ENCODE assay signal across 21 mouse cellular contexts in the genomic region with DNA sequence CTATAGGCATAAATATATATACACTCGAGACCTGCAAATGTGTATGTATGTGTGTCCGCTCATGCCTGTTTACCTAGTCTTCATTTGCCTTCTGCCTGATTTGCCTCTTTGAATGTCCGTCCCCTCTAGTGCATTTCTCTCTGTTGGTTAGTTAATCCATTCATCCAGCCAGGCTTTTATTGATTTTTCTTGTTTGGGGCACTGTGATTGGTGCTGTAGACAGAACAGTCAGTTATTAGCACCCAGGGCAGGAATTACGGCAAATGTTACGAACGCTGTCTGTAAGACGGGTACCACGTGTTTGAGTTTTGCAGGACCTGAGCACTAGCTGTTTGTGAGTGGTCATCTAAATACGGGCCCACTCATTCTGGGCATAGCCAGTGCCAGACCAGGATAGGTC. TPM values are rescaled to one million over a fixed set of nuclear protein-coding genes. Genes with fewer than 3 reads are reported as not detected.
DNase-seq lines count a peak whose midpoint lies in the region; ATAC-seq and TF ChIP-seq lines count a peak whose summit lies in the region.
"Had no signal": no experiment of that assay in that cellular context is flagged by ENCODE, and none has a peak within 500 bp of the region (broad histone marks: within the 10 kb centered on the region; RNA-seq: fewer than 3 reads in every experiment).

No protein-coding gene starts in this region.

- 0 out of 2 replicates have a peak, but pooled peaks have one; percentile 11 for ATAC-seq in hindbrain, embryonic 12.5 days (ENCODE audit: low FRiP score)
- no peak for ATAC-seq in hindbrain, postnatal 0 days
- ATAC-seq in megakaryocyte, adult 5-6 weeks (ENCODE audit: poor library complexity, severe bottlenecking), result no peak
- ATAC-seq in stomach, embryonic 14.5 days (ENCODE audit: insufficient number of reproducible peaks, insufficient read depth, low FRiP score, low read depth), result 0 out of 2 replicates have a peak, but pooled peaks have one; percentile 26
- no peak for ATAC-seq in stomach, postnatal 0 days (ENCODE audit: low FRiP score, low TSS enrichment)
- ATAC-seq: forebrain, postnatal 0 days had no signal

- no peak overlapping the region for H3K27ac ChIP-seq in hindbrain, embryonic 12.5 days
- no peak overlapping the region for H3K27ac ChIP-seq in hindbrain, postnatal 0 days
- no peak overlapping the region for H3K27ac ChIP-seq in stomach, embryonic 14.5 days (ENCODE audit: low read length)
- no peak overlapping the region for H3K27ac ChIP-seq in stomach, postnatal 0 days (replicated peaks)
- H3K27ac ChIP-seq: embryonic facial prominence, embryonic 12.5 days; heart, embryonic 15.5 days; kidney, postnatal 0 days had no signal

- WGBS in hindbrain, embryonic 12.5 days, result 85% methylated on average over 9 of the region's 9 CpGs
- WGBS in hindbrain, postnatal 0 days, result 78% methylated on average over 9 of the region's 9 CpGs
- 81% methylated on average over 9 of the region's 9 CpGs for WGBS in stomach, embryonic 14.5 days
- WGBS in stomach, postnatal 0 days, result 79% methylated on average over 9 of the region's 9 CpGs

- DNase-seq in hindbrain, postnatal 0 days (ENCODE audit: low spot score), result no peak
- no peak for DNase-seq in stomach, postnatal 0 days (ENCODE audit: low spot score)
- DNase-seq in lung, postnatal 36 days, result no peak
- DNase-seq: adrenal gland, postnatal 14 days; cerebellum, adult 9-11 months; forebrain, postnatal 0 days; gastrocnemius, postnatal 36 days; heart, postnatal 4 days; kidney, adult 11 months; layer of hippocampus, postnatal 36 days; thymus, adult 18-20 months; thymus, postnatal 4 days had no signal

- no peak for TF ChIP-seq EP300 in stomach, postnatal 0 days (optimal IDR thresholded peaks at IDR 0.05)

- no peak overlapping the region for H3K4me2 ChIP-seq in hindbrain, embryonic 12.5 days (replicated peaks)
- H3K4me2 ChIP-seq in hindbrain, postnatal 0 days (ENCODE audit: low read depth, low read length), result no peak overlapping the region
- H3K4me2 ChIP-seq in stomach, embryonic 14.5 days (replicated peaks; ENCODE audit: low read depth, low read length), result no peak overlapping the region
- no peak overlapping the region for H3K4me2 ChIP-seq in stomach, postnatal 0 days (replicated peaks; ENCODE audit: low read depth)
- H3K4me2 ChIP-seq: embryonic facial prominence, embryonic 12.5 days; heart, embryonic 15.5 days had no signal

- H3K27me3 ChIP-seq in hindbrain, embryonic 12.5 days, result no peaks in the 10 kb centered on the region
- H3K27me3 ChIP-seq in hindbrain, postnatal 0 days (ENCODE audit: insufficient read depth, low read length), result no peaks in the 10 kb centered on the region
- no peaks in the 10 kb centered on the region for H3K27me3 ChIP-seq in megakaryocyte, embryonic 14.5 days (replicated peaks)
- H3K27me3 ChIP-seq in stomach, embryonic 14.5 days (ENCODE audit: control insufficient read depth, insufficient read depth, low read length), result no peaks in the 10 kb centered on the region
- H3K27me3 ChIP-seq in stomach, postnatal 0 days (ENCODE audit: control insufficient read depth, insufficient read depth, low read length), result no peaks in the 10 kb centered on the region
- H3K27me3 ChIP-seq: CH12.LX; embryonic facial prominence, embryonic 12.5 days; heart, embryonic 15.5 days had no signal

- H3K9ac ChIP-seq in hindbrain, embryonic 12.5 days, result no peak overlapping the region
- no peak overlapping the region for H3K9ac ChIP-seq in hindbrain, postnatal 0 days (replicated peaks; ENCODE audit: low read length)
- no peak overlapping the region for H3K9ac ChIP-seq in stomach, embryonic 14.5 days (replicated peaks; ENCODE audit: low read depth, low read length)
- H3K9ac ChIP-seq in stomach, postnatal 0 days (ENCODE audit: low read length), result no peak overlapping the region
- H3K9ac ChIP-seq: embryonic facial prominence, embryonic 12.5 days; forebrain, postnatal 0 days; heart, embryonic 15.5 days had no signal

- no peak for TF ChIP-seq CTCF in hindbrain, postnatal 0 days (IDR thresholded peaks at IDR 0.05; ENCODE audit: low read depth)
- TF ChIP-seq CTCF in stomach, postnatal 0 days (IDR thresholded peaks at IDR 0.05; ENCODE audit: low read depth), result no peak

- no peaks in the 10 kb centered on the region for H3K9me3 ChIP-seq in hindbrain, embryonic 12.5 days (replicated peaks)
- no peaks in the 10 kb centered on the region for H3K9me3 ChIP-seq in hindbrain, postnatal 0 days (ENCODE audit: low read length)
- no peaks in the 10 kb centered on the region for H3K9me3 ChIP-seq in megakaryocyte, embryonic 14.5 days
- H3K9me3 ChIP-seq in stomach, embryonic 14.5 days (ENCODE audit: control insufficient read depth, low read depth, low read length), result no peaks in the 10 kb centered on the region
- no peaks in the 10 kb centered on the region for H3K9me3 ChIP-seq in stomach, postnatal 0 days (ENCODE audit: control insufficient read depth, low read length)
- H3K9me3 ChIP-seq: embryonic facial prominence, embryonic 12.5 days; heart, embryonic 15.5 days had no signal

- no peaks in the 10 kb centered on the region for H3K36me3 ChIP-seq in hindbrain, embryonic 12.5 days
- no peaks in the 10 kb centered on the region for H3K36me3 ChIP-seq in hindbrain, postnatal 0 days (ENCODE audit: insufficient read depth, low read length)
- H3K36me3 ChIP-seq in megakaryocyte, embryonic 14.5 days (replicated peaks; ENCODE audit: low read length), result peaks cover 82% of the 10 kb centered on the region
- no peaks in the 10 kb centered on the region for H3K36me3 ChIP-seq in stomach, embryonic 14.5 days (ENCODE audit: control insufficient read depth, insufficient read depth, low read length)
- H3K36me3 ChIP-seq in stomach, postnatal 0 days (ENCODE audit: control insufficient read depth, insufficient read depth, low read length), result no peaks in the 10 kb centered on the region
- H3K36me3 ChIP-seq: embryonic facial prominence, embryonic 12.5 days; heart, embryonic 15.5 days had no signal

- no peak overlapping the region for H3K4me3 ChIP-seq in hindbrain, embryonic 12.5 days
- no peak overlapping the region for H3K4me3 ChIP-seq in hindbrain, postnatal 0 days (ENCODE audit: low read length)
- H3K4me3 ChIP-seq in megakaryocyte, embryonic 14.5 days (replicated peaks), result peak overlapping the region; percentile 79
- no peak overlapping the region for H3K4me3 ChIP-seq in stomach, embryonic 14.5 days (ENCODE audit: low read depth, low read length)
- no peak overlapping the region for H3K4me3 ChIP-seq in stomach, postnatal 0 days (ENCODE audit: low read depth, low read length)
- H3K4me3 ChIP-seq: embryonic facial prominence, embryonic 12.5 days; erythroblast, embryonic 14.5 days; heart, embryonic 15.5 days had no signal

- H3K4me1 ChIP-seq in hindbrain, embryonic 12.5 days, result peaks cover 45% of the 10 kb centered on the region
- no peaks in the 10 kb centered on the region for H3K4me1 ChIP-seq in hindbrain, postnatal 0 days (ENCODE audit: insufficient read depth, low read length)
- H3K4me1 ChIP-seq in megakaryocyte, embryonic 14.5 days, result peaks cover 100% of the 10 kb centered on the region
- H3K4me1 ChIP-seq in stomach, embryonic 14.5 days (ENCODE audit: control insufficient read depth, insufficient read depth, low read length), result peaks cover 23% of the 10 kb centered on the region
- H3K4me1 ChIP-seq in stomach, postnatal 0 days (replicated peaks; ENCODE audit: control insufficient read depth, insufficient read depth), result peaks cover 11% of the 10 kb centered on the region

RNA-seq across cellular contexts. Expression of a gene that starts 40.8 kb away (rescaled TPM):
- polyA plus RNA-seq in hindbrain, embryonic 12.5 days (2016; fragmentation: Nextera tagmentation; extraction: Ambion mirVana), result 53.8 and 54.4 TPM in 2 replicates
- 65.1 and 65.6 TPM in 2 replicates for total RNA-seq in hindbrain, postnatal 0 days (2014; rRNA removed)
- polyA plus RNA-seq in hindbrain, postnatal 0 days (2015; fragmentation: Nextera tagmentation; extraction: Ambion mirVana), result 28.9 and 32.2 TPM in 2 replicates
- 106 and 185 TPM in 2 replicates for polyA plus RNA-seq in megakaryocyte, embryonic 14.5 days (2012; ENCODE audit: insufficient read depth, low replicate concordance)
- 2.9 and 3.0 TPM in 2 replicates for total RNA-seq in megakaryocyte, adult 5-6 weeks (2015)
- total RNA-seq in megakaryocyte, adult 5-6 weeks (2017), result 4.5 and 5.4 TPM in 2 replicates
- 49.0 and 51.4 TPM in 2 replicates for polyA plus RNA-seq in stomach, embryonic 14.5 days (2014; fragmentation: Nextera tagmentation; extraction: Ambion mirVana)
- polyA plus RNA-seq in stomach, postnatal 0 days (2015; fragmentation: Nextera tagmentation; extraction: Ambion mirVana), result 41.4 and 41.7 TPM in 2 replicates

Comparison
In these comparisons a context has a peak if more than half of its experiments do, and no peak if none do; other contexts are left out.
1. ATAC-seq: peak in hindbrain, embryonic 12.5 days (single experiment) and stomach, embryonic 14.5 days (single experiment); none in hindbrain, postnatal 0 days (single experiment), megakaryocyte, adult 5-6 weeks (single experiment) and stomach, postnatal 0 days (single experiment).